Mouse (Mus musculus): ENCODE data around the gene Ptp4a2. TPM values are rescaled to one million over a fixed set of nuclear protein-coding genes. Genes with fewer than 3 reads are reported as not detected.
A peak's percentile ranks its signal among the peaks of the same experiment; 100 is the strongest.
"Not testable (repeated sequence)": the region's sequence is repeated elsewhere in the genome, so short reads cannot be mapped to it uniquely, and the experiment has no call there.

The Ptp4a2 gene
- polyA plus RNA-seq, 1 experiment: 598 TPM

DNA sequence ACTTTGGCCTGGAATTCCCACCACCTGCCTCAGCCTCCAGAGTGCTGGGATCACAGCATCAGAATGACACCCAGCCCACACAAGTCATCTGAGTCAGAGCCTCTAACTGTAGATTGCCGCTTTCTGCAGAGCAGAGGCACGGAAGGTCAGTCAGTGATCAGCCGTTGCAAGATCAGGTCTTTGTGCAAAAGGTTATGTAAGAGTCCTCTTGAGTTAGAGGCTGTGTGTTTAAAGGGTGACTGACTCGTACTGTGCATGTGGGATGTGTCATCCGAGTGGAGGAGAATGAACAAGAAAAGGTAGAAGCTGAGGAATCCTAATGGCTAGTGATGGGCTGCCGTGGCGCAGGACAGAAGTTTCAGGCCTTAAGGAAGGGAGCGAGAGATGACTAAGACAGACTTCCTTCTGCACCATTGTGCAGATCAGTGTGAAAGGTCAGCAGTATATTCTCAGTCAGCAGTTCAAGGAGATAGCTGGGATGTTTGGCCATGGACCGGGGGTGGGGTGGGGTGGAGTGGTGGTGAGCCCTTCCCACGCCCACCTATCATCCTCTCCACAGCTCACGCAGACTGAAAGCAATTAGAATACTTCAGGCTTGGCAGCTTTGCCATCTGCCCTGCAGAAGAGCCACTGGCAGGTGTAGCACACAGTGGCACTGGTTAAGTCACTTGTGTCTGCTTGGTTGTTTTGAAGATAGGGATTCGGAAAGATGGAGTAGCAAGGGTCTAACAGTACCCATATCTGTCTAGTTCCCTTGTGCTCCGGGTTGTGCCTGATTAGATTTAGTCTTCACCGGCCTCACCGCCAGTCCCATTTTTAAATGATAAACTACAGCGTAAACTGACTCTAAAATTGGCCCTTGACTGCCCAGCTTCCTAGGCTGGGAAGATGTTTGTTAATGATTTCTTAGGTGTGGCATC lies 44.3 kb downstream of the Ptp4a2 start:
- no peak overlapping the region for H3K27ac ChIP-seq (ENCODE audit: insufficient read depth, low read length)
- H3K4me3 ChIP-seq (ENCODE audit: insufficient read depth, low read length): no peak overlapping the region
- TF ChIP-seq POLR2A (IDR thresholded peaks at IDR 0.05; ENCODE audit: low read depth, low read length) (no peak), CTCF (IDR thresholded peaks at IDR 0.05; ENCODE audit: borderline replicate concordance, insufficient read depth, low read length) (no peak)
- H3K4me1 ChIP-seq (ENCODE audit: control insufficient read depth, insufficient read depth, low read length): 0 out of 2 replicates have a peak, but pooled peaks cover 5% of the 10 kb centered on the region

DNA sequence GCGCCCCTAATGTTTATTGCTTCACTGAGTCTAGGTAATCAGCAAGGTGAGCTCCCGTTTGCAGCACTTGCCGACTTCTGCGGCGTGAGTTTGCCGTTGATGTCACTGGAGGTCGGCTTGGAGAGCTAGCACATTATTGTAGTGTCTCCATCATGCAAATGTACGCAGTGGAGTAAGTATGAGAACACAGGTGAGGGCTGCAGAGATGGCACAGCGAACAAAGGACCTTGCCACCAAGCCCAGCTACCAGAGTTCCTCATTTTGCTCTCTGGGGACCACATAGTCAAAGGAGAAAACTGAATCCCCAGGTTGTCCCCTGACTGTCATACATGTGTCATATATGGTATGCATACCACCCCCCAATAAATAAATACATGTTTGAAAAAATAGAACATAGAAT lies 49.4 kb downstream of the Ptp4a2 start:
- TF ChIP-seq POLR2A (IDR thresholded peaks at IDR 0.05; ENCODE audit: low read depth, low read length): no peak
- Histone ChIP-seq H3K4me3 (ENCODE audit: insufficient read depth, low read length) (no peak overlapping the region), H3K4me1 (ENCODE audit: control insufficient read depth, insufficient read depth, low read length) (no peaks in the 10 kb centered on the region), H3K27ac (ENCODE audit: insufficient read depth, low read length) (no peak overlapping the region)

DNA sequence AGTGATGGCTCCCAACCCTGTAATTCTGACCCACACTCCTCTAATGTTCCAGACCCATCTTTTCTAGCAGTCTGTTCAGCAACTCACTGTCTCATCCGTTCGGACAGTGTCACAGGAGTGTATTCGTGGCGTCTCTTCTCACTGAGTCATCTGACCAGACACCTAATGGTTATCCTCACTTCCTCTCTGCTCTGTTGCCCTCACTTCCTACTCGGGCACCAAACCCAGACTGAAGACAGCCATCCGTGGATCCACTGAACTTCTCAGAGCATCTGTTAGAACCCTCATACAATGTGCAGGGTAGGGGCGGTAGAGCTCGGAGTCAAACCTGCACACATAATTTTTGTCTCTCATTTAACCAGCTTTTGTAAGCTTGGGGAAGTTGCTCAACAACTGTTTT lies 50.4 kb downstream of the Ptp4a2 start:
- Histone ChIP-seq H3K27ac (ENCODE audit: insufficient read depth, low read length) (no peak overlapping the region), H3K4me1 (ENCODE audit: control insufficient read depth, insufficient read depth, low read length) (no peaks in the 10 kb centered on the region), H3K4me3 (ENCODE audit: insufficient read depth, low read length) (no peak overlapping the region)
- TF ChIP-seq CTCF (IDR thresholded peaks at IDR 0.05; ENCODE audit: borderline replicate concordance, insufficient read depth, low read length) (no peak), POLR2A (IDR thresholded peaks at IDR 0.05; ENCODE audit: low read depth, low read length) (no peak)

DNA sequence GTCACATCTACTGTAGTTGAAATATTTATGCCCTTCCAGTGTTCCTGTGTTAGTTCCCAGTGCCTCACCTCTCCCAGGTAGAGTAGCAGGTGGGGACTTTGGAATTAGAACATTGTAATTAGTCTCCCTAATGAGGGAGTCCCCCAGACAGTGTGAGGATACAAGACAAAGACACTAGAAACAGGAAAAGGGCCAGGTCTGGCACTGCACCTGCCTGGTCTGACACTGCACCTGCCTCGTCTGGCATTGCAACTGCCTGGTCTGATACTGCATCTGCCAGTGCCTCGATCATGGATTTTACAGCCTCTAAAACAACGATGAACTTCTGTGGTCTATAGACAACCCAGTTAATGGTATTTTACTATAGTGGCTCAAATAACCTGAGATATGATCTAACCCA lies 51.3 kb downstream of the Ptp4a2 start:
- no peak for TF ChIP-seq CTCF (IDR thresholded peaks at IDR 0.05; ENCODE audit: borderline replicate concordance, insufficient read depth, low read length)
- no peak for TF ChIP-seq POLR2A (IDR thresholded peaks at IDR 0.05; ENCODE audit: low read depth, low read length)
- Histone ChIP-seq H3K4me3 (ENCODE audit: insufficient read depth, low read length) (no peak overlapping the region), H3K27ac (ENCODE audit: insufficient read depth, low read length) (no peak overlapping the region), H3K4me1 (ENCODE audit: control insufficient read depth, insufficient read depth, low read length) (no peaks in the 10 kb centered on the region)

DNA sequence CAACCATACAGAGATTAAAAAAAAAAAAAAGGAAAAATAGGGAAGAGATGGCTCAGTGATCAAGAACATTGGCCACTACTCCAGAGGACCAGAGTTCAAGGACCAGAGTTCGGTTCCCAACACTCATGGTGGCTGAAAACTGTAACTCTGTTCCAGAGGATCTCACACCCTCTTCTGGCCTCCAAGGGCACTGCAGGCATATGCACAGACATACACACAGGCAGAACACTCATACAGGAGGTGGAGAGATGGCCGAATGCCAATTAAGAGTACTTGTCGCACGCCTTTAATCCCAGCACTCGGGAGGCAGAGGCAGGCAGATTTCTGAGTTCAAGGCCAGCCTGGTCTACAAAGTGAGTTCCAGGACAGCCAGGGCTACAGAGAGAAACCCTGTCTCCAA lies 55.2 kb downstream of the Ptp4a2 start:
- not testable (repeated sequence) for H3K4me1 ChIP-seq (ENCODE audit: control insufficient read depth, insufficient read depth, low read length); H3K4me3 ChIP-seq (ENCODE audit: insufficient read depth, low read length); H3K27ac ChIP-seq (ENCODE audit: insufficient read depth, low read length)

DNA sequence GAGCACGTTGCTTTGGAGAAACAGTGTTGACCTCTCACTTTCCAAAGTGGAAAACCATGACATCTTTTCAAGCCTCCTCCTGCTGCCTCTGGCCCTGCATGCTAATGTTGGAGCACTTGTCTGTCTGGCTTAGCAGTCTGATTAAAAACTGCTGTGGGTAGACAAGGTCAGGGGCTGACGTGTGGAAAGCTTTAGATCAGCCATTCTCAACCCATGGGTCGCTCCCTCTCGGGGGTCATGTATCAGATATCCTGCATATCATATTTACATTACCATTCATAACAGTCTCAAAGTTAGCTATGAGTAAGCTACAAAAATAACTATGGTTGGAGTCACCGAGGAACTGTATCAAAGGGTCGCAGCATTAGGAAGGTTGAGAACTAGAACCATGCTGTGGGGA lies 57.2 kb downstream of the Ptp4a2 start:
- peaks cover 9% of the 10 kb centered on the region for H3K4me1 ChIP-seq (ENCODE audit: control insufficient read depth, insufficient read depth, low read length)
- TF ChIP-seq POLR2A (IDR thresholded peaks at IDR 0.05; ENCODE audit: low read depth, low read length) (no peak), CTCF (IDR thresholded peaks at IDR 0.05; ENCODE audit: borderline replicate concordance, insufficient read depth, low read length) (no peak)
- no peak overlapping the region for H3K4me3 ChIP-seq (ENCODE audit: insufficient read depth, low read length)
- H3K27ac ChIP-seq (ENCODE audit: insufficient read depth, low read length): 0 out of 2 replicates have a peak overlapping the region, but pooled peaks have one; percentile 6

DNA sequence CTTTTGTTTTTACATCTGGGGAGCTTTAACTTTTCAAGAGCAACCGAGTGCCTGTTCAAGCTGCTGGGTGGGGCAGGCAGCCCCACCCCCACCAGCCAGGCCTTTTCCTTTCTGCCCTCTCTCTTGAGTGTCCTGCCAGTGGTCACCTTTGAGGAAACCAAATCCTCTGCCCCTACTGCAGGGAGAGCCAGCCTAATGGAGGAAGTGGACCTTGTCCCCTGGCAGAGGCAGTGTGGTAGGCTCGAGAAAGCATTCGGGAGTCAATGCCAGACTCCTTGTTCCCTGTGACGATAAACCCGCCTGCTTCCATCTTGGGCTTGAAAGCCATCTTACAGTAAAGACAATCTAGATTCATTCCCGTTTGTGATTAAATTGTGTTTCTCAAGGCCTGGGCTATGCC lies 59.5 kb downstream of the Ptp4a2 start:
- Histone ChIP-seq H3K4me3 (ENCODE audit: insufficient read depth, low read length) (no peak overlapping the region), H3K4me1 (ENCODE audit: control insufficient read depth, insufficient read depth, low read length) (peaks cover 9% of the 10 kb centered on the region), H3K27ac (ENCODE audit: insufficient read depth, low read length) (no peak overlapping the region)
- TF ChIP-seq CTCF (IDR thresholded peaks at IDR 0.05; ENCODE audit: borderline replicate concordance, insufficient read depth, low read length): no peak
- no peak for TF ChIP-seq POLR2A (IDR thresholded peaks at IDR 0.05; ENCODE audit: low read depth, low read length)

DNA sequence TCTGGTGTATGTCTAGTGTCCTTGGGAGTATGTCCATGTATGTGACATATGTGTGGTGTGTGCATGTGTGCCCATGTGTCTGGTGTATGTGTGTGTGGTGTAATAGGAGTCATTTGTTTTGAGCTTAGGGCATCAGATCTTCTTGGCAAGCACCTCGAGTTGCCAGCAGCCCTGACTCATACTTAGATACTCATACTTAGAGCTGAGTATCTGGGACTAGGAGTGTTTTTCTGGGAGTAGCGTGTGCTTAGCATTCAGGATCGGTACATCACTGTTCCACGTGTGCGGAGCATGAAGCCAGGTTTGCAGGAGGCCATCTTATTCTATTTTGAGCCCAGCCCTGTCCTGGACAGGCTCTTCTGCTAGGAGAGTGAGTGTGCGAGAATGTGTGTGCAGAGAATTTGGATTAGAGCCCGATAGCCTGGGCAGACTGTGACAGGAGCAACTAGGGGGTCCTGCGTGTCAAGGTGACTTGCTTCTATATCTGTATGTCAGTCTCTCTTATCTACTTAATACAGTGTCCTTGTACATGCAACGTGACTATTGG lies 61.4 kb downstream of the Ptp4a2 start:
- peaks cover 12% of the 10 kb centered on the region for H3K4me1 ChIP-seq (ENCODE audit: control insufficient read depth, insufficient read depth, low read length)
- no peak overlapping the region for H3K27ac ChIP-seq (ENCODE audit: insufficient read depth, low read length)
- TF ChIP-seq CTCF (IDR thresholded peaks at IDR 0.05; ENCODE audit: borderline replicate concordance, insufficient read depth, low read length): no peak
- TF ChIP-seq POLR2A (IDR thresholded peaks at IDR 0.05; ENCODE audit: low read depth, low read length): no peak
- H3K4me3 ChIP-seq (ENCODE audit: insufficient read depth, low read length): no peak overlapping the region

DNA sequence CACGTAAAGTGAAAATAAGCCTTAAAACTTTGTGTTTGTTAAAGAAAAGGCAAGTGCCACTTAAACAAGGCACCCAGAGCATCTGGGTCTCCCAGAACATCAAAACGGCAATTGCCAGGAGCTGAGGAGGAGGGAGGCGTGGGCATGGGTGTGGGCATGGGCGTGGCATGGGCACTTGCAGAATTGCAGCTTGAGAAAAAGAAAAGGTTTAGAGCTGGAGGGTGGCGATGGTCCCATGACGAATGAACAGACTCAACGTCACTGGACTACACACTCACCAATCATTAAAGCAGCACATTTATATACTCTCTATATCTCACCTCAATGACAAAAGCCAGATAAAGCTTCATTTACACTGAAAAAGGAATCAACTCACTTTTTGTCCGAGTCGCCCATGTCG lies 63.8 kb downstream of the Ptp4a2 start:
- peaks cover 12% of the 10 kb centered on the region for H3K4me1 ChIP-seq (ENCODE audit: control insufficient read depth, insufficient read depth, low read length)
- TF ChIP-seq CTCF (IDR thresholded peaks at IDR 0.05; ENCODE audit: borderline replicate concordance, insufficient read depth, low read length) (no peak), POLR2A (IDR thresholded peaks at IDR 0.05; ENCODE audit: low read depth, low read length) (no peak)
- H3K27ac ChIP-seq (ENCODE audit: insufficient read depth, low read length): no peak overlapping the region
- H3K4me3 ChIP-seq (ENCODE audit: insufficient read depth, low read length): no peak overlapping the region

DNA sequence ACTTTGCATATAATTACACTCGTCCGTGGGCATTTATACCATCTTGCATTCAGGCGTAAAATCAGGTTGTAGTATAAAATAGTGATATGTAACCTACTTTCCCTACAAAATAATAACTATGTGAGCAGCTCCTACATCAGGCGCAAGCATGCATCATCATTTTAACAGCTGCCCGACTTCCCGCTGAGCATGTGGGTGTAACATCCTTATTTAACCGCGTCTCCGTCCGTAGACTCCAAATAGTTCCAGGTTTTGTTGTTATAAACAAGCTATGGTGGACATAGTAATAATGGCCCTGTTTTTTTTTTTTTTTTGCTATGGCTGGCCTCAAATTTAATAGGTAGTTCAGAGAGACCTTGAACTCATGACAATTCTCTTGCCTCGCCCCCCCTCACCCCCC lies 64.4 kb downstream of the Ptp4a2 start:
- H3K4me1 ChIP-seq (ENCODE audit: control insufficient read depth, insufficient read depth, low read length): peaks cover 12% of the 10 kb centered on the region
- no peak overlapping the region for H3K27ac ChIP-seq (ENCODE audit: insufficient read depth, low read length)
- TF ChIP-seq POLR2A (IDR thresholded peaks at IDR 0.05; ENCODE audit: low read depth, low read length) (no peak), CTCF (IDR thresholded peaks at IDR 0.05; ENCODE audit: borderline replicate concordance, insufficient read depth, low read length) (no peak)
- no peak overlapping the region for H3K4me3 ChIP-seq (ENCODE audit: insufficient read depth, low read length)

Measured in embryonic fibroblast, embryonic 13.5 days (primary cell).